Mouse (Mus musculus) embryo, embryonic 11 days (tissue): ENCODE measurements around the gene Agbl3.

Experiments used
- DNase-seq: peaks from one replicate; pipeline ENCODE4 v3.0.0-alpha.2; 2015

Gene Agbl3

DNA sequence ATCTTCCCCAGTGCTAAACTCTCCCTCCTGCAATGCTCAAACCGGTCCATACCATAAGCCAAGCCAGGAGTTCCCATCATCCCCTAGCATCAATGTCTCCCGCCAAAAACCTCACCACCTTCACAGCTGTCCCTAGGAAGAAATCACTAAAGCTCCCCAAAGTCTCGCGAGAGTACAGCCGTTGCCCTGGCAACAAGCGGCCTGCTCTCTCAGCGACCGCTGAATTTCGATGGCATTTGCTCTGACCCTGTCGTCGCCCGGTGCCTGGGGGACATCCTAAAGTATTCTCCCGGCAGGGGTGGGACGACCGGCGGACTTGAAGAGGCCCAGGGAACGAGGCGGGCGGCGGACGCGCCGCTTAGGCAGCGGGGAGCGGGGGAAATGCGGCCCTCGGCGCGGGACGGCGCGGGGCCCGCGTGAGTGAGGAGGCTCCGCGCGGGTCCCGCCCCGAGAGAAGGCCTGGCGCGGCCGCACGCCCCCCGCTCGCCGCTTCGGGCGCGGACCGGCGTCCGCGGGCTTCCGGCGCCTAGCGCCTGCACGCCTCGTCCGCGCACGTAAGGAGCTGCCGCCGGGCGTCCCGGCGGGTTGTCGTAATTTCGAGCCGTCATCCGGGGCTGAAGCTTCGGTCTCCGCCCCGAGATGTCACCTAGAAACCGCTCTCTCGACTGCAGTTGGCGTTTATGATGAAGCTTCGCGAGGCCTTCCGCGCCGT lies at the start of gene Agbl3:
Gene Agbl3 (plus strand): TSS at position 202 of the 712 bp plus-strand sequence.
- peak; percentile 97 for DNase-seq

DNA sequence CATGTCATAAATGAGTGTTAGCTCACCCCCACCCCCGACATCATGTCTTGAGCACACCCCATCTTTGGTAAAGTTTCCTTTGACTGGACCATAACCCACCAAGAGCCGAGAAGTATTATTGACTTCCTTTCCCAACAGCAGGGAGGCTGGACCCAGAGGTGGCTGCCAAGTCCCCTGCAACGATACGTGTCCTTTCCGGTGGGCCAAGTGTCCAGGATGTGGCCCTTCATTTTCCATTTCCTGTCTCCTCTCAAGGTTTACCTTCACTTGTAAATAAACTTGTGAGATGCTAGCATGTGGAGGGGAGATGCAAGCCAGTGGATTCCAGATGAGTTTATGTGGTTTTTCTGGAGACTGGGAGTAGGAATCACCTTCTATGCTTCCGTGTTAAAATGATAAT lies 49.2 kb upstream of the Agbl3 start:
- DNase-seq: no peak

- DNase-seq: no peak
These were observed 48.7 kb upstream of the Agbl3 start for GRCm38 (mm10) chr6:34731529-34731928.

DNA sequence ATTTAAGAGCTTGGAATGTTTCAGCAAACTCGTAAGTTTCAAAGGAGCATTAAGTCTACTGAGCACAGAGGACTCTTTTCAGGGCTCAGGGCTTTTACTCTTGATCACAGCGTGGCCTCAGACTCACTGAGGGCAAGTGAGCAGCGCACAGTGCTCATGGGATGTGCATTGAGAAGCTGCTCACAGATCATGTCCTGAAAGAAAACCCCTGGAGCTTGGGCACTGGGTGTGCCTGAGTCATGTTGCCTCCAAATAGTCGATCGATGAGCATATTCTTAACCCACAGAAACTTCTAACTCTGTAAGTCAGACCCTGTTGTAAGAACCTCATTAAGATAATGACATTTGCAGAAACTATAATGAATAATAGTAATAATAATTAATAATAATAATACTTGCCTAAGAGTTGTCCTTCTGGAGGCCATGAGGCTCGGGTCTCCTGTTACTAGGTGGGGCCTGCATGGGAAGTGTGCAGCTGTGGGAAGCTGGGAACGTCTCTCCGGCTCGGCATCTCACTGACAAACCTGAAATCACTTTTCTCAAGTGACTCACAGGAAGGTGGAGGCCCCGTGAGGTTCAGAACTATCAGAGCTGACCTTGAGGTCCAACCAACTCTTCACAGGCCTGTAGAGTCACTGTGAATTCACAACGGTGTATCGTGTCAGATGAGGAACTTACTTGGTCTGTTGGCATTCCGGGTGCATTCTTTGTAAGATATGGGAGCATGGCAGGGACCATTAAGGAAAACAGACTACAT lies 45.1 kb upstream of the Agbl3 start:
- DNase-seq: no peak

GRCm38 (mm10) chr6:34736934-34737333 lies 43.3 kb upstream of the Agbl3 start:
- no peak for DNase-seq

DNA sequence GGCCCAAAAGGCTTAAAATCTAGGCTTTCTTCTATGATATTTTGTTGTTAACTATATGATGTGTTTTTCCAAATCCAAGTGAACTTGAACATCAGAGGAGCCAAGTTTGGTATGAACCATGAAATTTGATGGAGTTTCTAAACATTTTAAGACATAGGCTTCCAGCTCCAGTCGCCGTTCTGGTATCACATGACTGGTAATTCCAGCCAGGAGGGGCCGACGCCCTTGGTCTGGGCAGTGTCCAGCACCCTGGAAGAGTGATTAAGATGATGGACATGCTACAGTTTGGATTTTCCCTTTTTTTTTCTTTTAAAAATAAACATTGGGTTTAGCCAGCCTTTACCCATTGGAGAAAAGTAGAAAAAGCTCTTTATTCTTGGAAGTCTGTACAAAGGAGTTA lies 36.3 kb upstream of the Agbl3 start:
- DNase-seq: no peak

DNA sequence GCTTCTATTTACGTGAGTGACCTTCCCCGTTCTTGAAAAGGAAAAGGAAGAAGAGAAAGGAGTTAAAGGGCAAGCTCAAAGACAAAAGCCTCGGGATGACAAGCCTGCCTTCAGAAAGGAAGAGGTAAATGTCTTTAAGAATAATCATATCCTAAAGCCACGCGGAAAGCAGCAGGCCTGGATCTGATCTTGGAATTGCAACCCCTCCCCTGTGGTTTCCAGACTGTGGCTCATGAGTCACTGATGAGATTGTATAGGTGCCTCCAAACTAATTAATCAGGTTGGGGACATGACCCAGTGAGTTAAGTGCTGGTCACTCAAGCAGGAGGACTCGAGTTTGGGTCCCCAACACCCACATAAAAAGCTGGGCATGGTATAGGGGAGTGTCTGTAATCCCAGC lies 32.4 kb upstream of the Agbl3 start:
- DNase-seq: no peak

GRCm38 (mm10) chr6:34748566-34748965 lies 31.7 kb upstream of the Agbl3 start:
- peak; percentile 34 for DNase-seq

DNA sequence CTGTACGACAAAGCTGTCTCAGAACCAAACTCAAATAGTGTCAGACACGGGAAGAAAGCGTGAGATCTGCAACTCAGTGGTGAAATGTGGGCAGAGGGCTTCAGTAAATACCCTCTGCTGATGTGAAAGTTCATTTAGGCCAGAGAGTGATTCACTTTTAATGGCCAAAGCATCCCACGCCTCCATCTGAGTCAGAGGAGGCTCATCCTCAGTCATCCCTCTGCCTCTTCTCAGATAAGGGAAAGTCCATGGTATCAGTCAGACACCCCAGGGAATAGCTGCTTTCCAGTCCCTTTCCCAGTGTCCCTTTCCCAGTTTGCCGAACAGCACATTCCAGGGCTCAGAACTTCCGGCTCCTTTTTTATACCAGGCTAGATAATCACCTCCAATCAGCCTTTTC lies 30.7 kb upstream of the Agbl3 start:
- no peak for DNase-seq

GRCm38 (mm10) chr6:34750487-34751120 lies 29.6 kb upstream of the Agbl3 start:
- DNase-seq: no peak

- DNase-seq: no peak
These were observed 28.6 kb upstream of the Agbl3 start for GRCm38 (mm10) chr6:34751625-34752024.

DNA sequence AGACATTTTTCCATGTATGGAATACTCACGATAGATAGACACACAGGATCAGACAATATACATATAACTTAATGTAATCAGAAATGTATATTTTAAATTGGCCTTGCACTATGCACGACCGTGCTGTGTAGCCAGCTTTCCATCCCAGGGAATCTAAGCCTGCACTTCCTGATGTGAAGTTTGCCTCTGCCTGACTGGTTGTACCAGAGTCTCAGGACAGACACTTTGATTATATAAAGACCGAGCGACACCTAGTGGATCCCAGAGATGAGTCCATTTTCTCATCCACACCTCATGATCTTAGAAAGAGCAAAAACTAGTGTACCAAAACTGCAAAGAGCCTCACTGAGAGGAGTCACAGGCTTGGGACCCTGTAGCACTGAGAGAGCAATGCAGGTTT lies 25.8 kb upstream of the Agbl3 start:
- peak; percentile 81 for DNase-seq

GRCm38 (mm10) chr6:34758340-34758739 lies 21.9 kb upstream of the Agbl3 start:
- no peak for DNase-seq

DNA sequence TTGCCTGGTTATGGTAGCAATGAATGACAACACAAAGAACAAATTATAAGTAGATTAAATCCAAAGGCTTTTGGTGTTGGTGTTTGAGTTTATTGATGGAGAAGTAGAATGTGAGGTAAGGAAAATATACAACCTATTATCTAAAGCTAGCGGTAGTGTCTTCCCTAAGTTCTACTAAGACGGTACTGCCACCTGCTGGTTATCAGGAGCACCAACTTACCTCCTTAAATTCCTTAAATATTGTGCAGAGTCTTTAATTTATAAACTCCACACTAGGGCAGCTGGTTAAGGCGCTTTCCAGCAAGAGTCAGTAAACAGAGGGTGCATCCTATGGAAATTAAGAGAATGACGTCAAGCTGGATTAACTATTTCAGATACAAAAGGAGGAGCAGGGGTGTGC lies 20.2 kb upstream of the Agbl3 start:
- peak; percentile 81 for DNase-seq

GRCm38 (mm10) chr6:34765721-34766120 lies 14.5 kb upstream of the Agbl3 start:
- DNase-seq: no peak

- no peak for DNase-seq
These were observed 10.2 kb upstream of the Agbl3 start for GRCm38 (mm10) chr6:34769984-34770383.

DNA sequence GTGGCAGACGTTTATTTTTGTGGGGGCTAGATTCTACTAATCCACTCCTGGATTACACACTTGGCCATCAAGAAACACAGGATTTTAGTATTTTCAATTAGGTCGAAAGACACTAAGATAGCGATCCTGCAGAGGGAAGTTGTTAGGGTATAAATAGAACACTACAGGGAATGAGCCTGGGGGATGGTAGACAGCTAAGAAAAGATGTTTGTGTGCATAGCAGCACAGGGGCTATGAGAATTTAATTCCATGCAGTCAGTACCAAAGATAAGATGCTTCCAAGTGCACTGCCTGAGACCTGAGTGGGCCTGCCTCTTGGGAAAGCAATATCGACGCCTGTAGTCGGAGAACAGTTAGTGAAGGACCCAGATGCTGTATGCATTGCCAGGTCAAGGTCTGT lies 9.7 kb upstream of the Agbl3 start:
- DNase-seq: no peak

DNA sequence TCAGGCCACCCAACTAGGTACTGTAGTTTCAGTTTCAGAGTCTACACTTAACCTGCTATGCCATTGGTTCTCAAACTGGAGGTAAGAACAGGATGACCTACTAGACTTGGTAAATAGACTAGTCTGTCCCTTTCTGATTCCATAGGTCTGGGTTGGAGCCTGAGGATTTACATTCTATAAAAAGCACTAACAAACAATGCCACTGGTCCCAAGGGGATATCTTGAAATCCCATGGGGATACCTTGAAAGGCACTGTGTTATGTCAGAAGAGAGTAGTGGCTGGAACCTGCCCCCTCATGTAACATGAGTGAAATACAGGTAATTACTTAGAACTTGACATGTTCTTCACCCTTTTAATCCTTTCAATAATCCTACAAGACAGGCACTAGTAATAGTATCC lies 3.8 kb upstream of the Agbl3 start:
- DNase-seq: no peak

GRCm38 (mm10) chr6:34777094-34777493 lies 3.1 kb upstream of the Agbl3 start:
- DNase-seq: no peak

GRCm38 (mm10) chr6:34777981-34778668 lies 2.1 kb upstream of the Agbl3 start:
- peak; percentile 11 for DNase-seq

DNA sequence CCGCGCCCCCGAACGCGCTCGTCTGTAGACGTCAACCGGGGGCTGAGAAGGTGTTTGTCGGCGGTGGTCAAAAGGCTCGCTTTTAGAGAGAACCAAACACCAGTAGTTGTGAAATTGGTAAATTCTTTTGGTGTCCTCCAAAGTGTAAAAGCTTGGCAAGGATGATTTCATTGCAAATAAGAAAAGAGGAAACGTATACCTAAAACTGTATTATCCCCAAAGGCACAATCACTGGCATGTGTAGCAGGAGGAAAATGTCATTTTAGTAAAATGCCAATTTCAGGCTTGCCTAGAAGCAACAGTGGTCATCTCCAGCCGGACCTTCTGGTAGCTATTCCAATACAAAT lies 684 bp downstream of the Agbl3 start:
- DNase-seq: no peak

- DNase-seq: no peak
These were observed 2.3 kb downstream of the Agbl3 start for GRCm38 (mm10) chr6:34782493-34782892.

- DNase-seq: no peak
These were observed 16.6 kb downstream of the Agbl3 start for GRCm38 (mm10) chr6:34796881-34797280.

GRCm38 (mm10) chr6:34797887-34798286 lies 17.7 kb downstream of the Agbl3 start:
- no peak for DNase-seq
